Mouse (Mus musculus) urinary bladder, postnatal 4 days (tissue): Measurements from ENCODE around the gene Uchl5.

Experiments used
- DNase-seq, 2 experiments: peaks; one replicate each; pipeline ENCODE4 v3.0.0; 2021 to 2022; ENCODE audit warnings: low spot score in 2 of 2

Uchl5 gene

DNA sequence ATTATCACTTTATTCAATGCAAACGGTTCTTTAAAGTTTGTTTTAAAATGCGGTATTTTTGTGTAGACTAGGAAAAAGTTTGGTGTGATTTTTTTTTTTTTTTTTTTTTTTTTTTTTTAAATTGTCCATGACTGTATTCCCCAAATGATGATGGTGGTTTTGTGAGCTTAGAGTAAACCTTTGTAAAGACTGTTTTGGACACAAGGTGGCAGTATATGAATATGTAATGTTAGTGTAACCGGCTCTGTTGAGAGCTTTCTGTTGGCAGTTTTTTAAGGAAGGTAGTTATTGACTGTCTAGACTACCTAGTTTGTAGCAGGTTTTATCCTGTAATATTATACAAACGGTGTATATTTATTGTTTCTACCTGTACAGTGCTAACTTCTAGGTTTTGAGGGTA lies 26.5 kb downstream of the Uchl5 start:
- DNase-seq = no peak

- DNase-seq = no peak
Observed at GRCm38 (mm10) chr1:143809062-143809461, 32.0 kb downstream of the Uchl5 start.

DNA sequence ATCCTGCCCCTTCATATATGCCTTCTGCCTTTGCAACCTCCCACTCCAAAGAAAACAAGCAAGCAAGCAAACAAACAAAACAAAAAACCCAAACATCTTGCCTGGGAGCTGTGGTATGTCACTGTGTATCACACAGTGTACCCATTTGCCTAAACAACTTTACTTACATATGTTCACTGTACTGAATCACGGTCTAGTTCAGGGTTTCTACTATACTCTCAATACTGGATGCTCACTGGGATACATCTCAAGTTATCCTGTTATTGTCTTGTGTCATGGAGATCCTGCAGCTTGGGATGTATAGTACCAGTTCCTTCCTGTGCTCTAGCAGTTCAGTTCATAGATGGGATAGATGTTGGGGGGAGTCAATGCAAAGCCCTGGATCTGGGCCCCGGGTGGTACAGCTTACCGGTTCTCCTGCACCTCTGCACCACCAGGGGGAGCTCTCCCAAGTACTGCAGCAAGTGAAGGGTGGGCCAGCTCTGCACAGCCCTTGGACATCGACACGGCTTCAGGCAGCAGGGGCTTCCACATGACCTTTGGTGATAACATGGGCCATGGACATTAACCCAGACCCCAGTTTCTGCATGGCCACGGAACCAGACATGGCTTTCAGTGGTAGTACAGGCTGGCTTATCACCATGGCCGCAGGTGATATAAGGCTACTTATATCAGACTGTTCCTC lies 36.7 kb downstream of the Uchl5 start:
- DNase-seq = peak; percentile 63 to 83

DNA sequence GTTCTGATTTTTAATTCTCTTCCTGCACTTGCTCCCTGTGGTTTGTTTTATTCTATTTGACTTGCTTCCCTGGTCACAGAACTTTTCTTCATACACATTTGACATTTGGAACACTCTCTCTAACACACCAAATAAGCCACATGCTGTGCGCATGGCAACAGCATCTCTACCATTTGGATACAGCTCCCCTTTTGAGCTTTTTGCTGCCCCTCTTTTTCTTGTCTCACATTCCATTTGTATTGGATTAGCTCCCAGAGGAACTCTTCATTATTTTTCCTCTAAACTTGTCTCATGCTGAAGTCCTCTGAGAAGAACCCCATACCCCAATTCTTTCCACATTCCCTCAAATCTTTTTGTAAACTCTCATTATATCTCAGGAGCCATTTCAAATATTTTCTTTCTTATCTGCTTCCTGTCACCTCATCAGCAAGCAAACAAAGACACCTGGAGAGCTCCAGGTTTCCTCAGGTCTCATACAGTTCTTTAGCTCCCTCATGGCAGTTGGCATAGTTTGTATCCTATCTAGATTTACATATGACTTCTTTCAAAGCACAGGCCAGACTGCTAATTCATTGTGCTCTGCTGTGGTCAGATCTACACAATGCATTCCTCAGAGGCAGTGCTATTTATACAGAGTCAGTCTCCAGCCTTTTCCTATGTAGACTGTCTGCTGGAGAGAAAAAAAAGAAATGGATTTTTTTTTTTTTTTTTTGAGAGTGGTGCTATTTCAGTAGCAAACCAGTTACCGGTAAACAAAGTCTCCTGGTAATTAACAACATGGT lies 43.2 kb downstream of the Uchl5 start:
- DNase-seq = no peak

- DNase-seq = no peak
Observed at GRCm38 (mm10) chr1:143822677-143823076, 45.6 kb downstream of the Uchl5 start.

GRCm38 (mm10) chr1:143830713-143831112 lies 53.6 kb downstream of the Uchl5 start:
- DNase-seq = no peak

GRCm38 (mm10) chr1:143836363-143837182 lies 59.5 kb downstream of the Uchl5 start:
- DNase-seq = no peak

DNA sequence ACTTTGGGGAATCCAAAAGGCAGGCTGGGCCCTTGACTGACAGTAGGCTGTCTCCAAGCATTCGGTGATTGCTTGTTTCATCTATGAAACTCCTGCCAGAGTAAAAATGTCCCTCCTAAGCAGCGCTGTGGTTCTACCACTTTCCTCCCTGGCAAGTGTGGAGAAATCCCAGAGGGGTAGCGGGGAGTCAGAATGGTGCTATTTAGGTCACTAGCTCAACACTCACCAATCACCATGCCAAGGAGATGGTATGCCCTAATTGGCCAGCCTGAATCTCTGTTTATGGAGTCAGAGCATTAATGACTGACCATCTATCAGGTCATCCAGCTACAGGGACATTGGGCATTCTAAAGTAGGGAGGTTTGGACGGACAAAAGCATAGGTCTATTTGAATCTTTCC lies 60.6 kb downstream of the Uchl5 start:
- no peak for DNase-seq

GRCm38 (mm10) chr1:143838896-143839410 lies 61.9 kb downstream of the Uchl5 start:
- no peak for DNase-seq

- DNase-seq = no peak
Observed at GRCm38 (mm10) chr1:143852329-143852728, 75.3 kb downstream of the Uchl5 start.

- no peak for DNase-seq
Observed at GRCm38 (mm10) chr1:143852779-143853358, 75.8 kb downstream of the Uchl5 start.

DNA sequence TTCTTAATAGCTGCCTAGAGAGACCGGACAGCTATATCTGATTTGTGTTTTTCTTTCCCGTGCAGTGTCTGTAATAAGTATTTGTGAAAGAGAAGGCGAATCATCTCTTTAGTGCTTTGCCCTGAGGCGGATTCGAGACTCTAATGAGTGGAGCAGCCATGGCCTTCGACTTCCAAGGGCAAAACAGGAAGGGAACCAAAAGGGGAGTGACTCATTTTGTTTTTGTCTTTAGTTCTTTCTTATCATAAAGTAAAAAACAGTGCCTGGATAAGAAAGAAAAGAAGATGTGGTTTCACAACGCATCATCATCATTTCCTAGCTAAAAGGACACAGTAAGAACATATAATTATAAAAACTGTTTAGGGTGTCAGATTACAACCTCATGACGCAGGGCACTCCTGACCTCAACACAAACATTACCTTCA lies 76.6 kb downstream of the Uchl5 start:
- no peak for DNase-seq

DNA sequence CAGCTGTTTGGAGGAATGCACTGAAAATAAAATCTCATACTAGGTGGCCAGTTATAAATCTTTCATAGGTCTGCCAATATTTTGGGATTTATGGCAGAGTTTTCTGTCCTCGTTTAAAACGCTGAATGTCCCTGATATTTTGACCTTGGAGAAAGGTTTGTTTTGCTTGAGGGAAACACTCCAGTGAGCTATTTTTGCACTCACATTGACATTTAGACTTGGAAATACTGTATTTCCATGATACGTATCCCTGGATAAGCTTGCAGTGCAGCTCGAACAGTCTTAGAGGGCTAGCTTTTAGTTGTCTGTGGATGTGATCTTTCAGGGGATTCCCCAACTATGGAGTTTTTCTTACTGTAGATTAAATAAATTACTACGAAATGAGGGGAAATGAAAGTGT lies 78.6 kb downstream of the Uchl5 start:
- no peak for DNase-seq
